Mouse (Mus musculus) E14TG2a.4 (cell line): ENCODE measurements at regions not wholly inside any gene's neighbourhood (a gene's known extent, or its start where the extent isn't known, plus 50 kb on each side); places are given as distances from the start of the nearest gene placed in this dataset.

Experiments
- H3K27me3 ChIP-seq: 2 replicates; pipeline ENCODE4 v1.6.1; 2014; ENCODE audit warnings: low read length, control low read depth; ENCODE audit not compliant: insufficient read depth
- H3K36me3 ChIP-seq: 2 replicates; pipeline ENCODE4 v1.6.1; 2014; ENCODE audit warnings: low read length, control low read depth; ENCODE audit not compliant: insufficient read depth
- H3K4me1 ChIP-seq: replicated peaks from 2 replicates; pipeline ENCODE4 v1.6.1; 2014; ENCODE audit warnings: low read depth, low read length, control low read depth
- H3K4me3 ChIP-seq: replicated peaks from 2 replicates; pipeline ENCODE4 v1.5.1; 2014; ENCODE audit warnings: mild to moderate bottlenecking, low read length
- H3K9me3 ChIP-seq: 2 replicates; pipeline ENCODE4 v1.6.1; 2014; ENCODE audit warnings: low read length, control low read depth
- CTCF ChIP-seq: conservative IDR thresholded peaks from 2 replicates; pipeline ENCODE4 v1.5.1; 2014; ENCODE audit warnings: low read length
- NANOG ChIP-seq: IDR thresholded peaks from 2 replicates; pipeline ENCODE4 v1.6.1; 2014; ENCODE audit warnings: borderline replicate concordance, low read length, mixed read lengths
- POU5F1 ChIP-seq: IDR thresholded peaks from 2 replicates; pipeline ENCODE4 v1.6.1; 2014; ENCODE audit warnings: low read length, borderline replicate concordance

- no peaks in the 10 kb centered on the region for H3K27me3 ChIP-seq
- H3K9me3 ChIP-seq = no peaks in the 10 kb centered on the region
- peaks cover 4% of the 10 kb centered on the region; the same call in 1 of the 2 replicates for H3K4me1 ChIP-seq
- H3K36me3 ChIP-seq = no peaks in the 10 kb centered on the region
- TF ChIP-seq NANOG (no peak), POU5F1 (no peak), CTCF (no peak)
- H3K4me3 ChIP-seq = no peak overlapping the region
Observed at GRCm38 (mm10) chr3:38234006-38234405, 250.6 kb downstream of the Ankrd50 start.

GRCm38 (mm10) chr3:38233091-38233490 lies 251.6 kb downstream of the Ankrd50 start:
- no peak for TF ChIP-seq NANOG
- no peak for TF ChIP-seq CTCF
- TF ChIP-seq POU5F1 = no peak
- H3K36me3 ChIP-seq = no peaks in the 10 kb centered on the region
- peaks cover 7% of the 10 kb centered on the region; the same call in 1 of the 2 replicates for H3K4me1 ChIP-seq
- H3K9me3 ChIP-seq = no peaks in the 10 kb centered on the region
- no peak overlapping the region for H3K4me3 ChIP-seq
- H3K27me3 ChIP-seq = no peaks in the 10 kb centered on the region

GRCm38 (mm10) chr3:38232111-38233076 lies 252.2 kb downstream of the Ankrd50 start:
- no peak for TF ChIP-seq POU5F1
- TF ChIP-seq NANOG = no peak
- TF ChIP-seq CTCF = no peak
- no peaks in the 10 kb centered on the region for H3K36me3 ChIP-seq
- H3K4me3 ChIP-seq = no peak overlapping the region
- H3K4me1 ChIP-seq = peaks cover 9% of the 10 kb centered on the region; the same call in 1 of the 2 replicates
- no peaks in the 10 kb centered on the region for H3K27me3 ChIP-seq
- H3K9me3 ChIP-seq = no peaks in the 10 kb centered on the region

- Histone ChIP-seq H3K4me1 (peaks cover 9% of the 10 kb centered on the region; the same call in 1 of the 2 replicates), H3K9me3 (no peaks in the 10 kb centered on the region), H3K36me3 (no peaks in the 10 kb centered on the region), H3K27me3 (no peaks in the 10 kb centered on the region; the same call in 1 of the 2 replicates), H3K4me3 (no peak overlapping the region)
- no peak for TF ChIP-seq POU5F1
- TF ChIP-seq NANOG = no peak
- TF ChIP-seq CTCF = no peak
Observed at GRCm38 (mm10) chr3:38231506-38231905, 253.1 kb downstream of the Ankrd50 start.

GRCm38 (mm10) chr3:38230796-38231195 lies 253.8 kb downstream of the Ankrd50 start:
- TF ChIP-seq CTCF (no peak), NANOG (no peak), POU5F1 (no peak)

GRCm38 (mm10) chr3:38229686-38230085 lies 255.0 kb downstream of the Ankrd50 start:
- no peaks in the 10 kb centered on the region for H3K9me3 ChIP-seq
- H3K27me3 ChIP-seq = no peaks in the 10 kb centered on the region; the same call in 1 of the 2 replicates
- H3K4me1 ChIP-seq = peaks cover 9% of the 10 kb centered on the region; the same call in 1 of the 2 replicates
- H3K4me3 ChIP-seq = no peak overlapping the region
- no peak for TF ChIP-seq CTCF
- TF ChIP-seq POU5F1 = no peak
- TF ChIP-seq NANOG = no peak
- no peaks in the 10 kb centered on the region for H3K36me3 ChIP-seq

More at GRCm38 (mm10) chr3:38230796-38231195, 253.8 kb downstream of the Ankrd50 start:
- H3K36me3 ChIP-seq = no peaks in the 10 kb centered on the region
- peaks cover 9% of the 10 kb centered on the region; the same call in 1 of the 2 replicates for H3K4me1 ChIP-seq
- H3K9me3 ChIP-seq = no peaks in the 10 kb centered on the region
- H3K27me3 ChIP-seq = no peaks in the 10 kb centered on the region; the same call in 1 of the 2 replicates
- H3K4me3 ChIP-seq = no peak overlapping the region

GRCm38 (mm10) chr3:38229051-38229450 lies 255.6 kb downstream of the Ankrd50 start:
- Histone ChIP-seq H3K36me3 (no peaks in the 10 kb centered on the region), H3K27me3 (no peaks in the 10 kb centered on the region; the same call in 1 of the 2 replicates), H3K9me3 (no peaks in the 10 kb centered on the region), H3K4me1 (peaks cover 9% of the 10 kb centered on the region; the same call in 1 of the 2 replicates), H3K4me3 (no peak overlapping the region)
- no peak for TF ChIP-seq NANOG

- no peak for TF ChIP-seq NANOG
- TF ChIP-seq CTCF = peak; percentile 90
- TF ChIP-seq POU5F1 = no peak
- Histone ChIP-seq H3K4me3 (peak overlapping the region; percentile 51), H3K27me3 (no peaks in the 10 kb centered on the region; the same call in 1 of the 2 replicates), H3K36me3 (no peaks in the 10 kb centered on the region), H3K9me3 (no peaks in the 10 kb centered on the region), H3K4me1 (peaks cover 9% of the 10 kb centered on the region; the same call in 1 of the 2 replicates)
Observed at GRCm38 (mm10) chr3:38227596-38227995, 257.0 kb downstream of the Ankrd50 start.
